Mouse (Mus musculus) heart, embryonic 15.5 days (tissue): ENCODE measurements around the gene Tnrc6b. TPM values are rescaled to one million over a fixed set of nuclear protein-coding genes. Genes with fewer than 3 reads are reported as not detected.
"Not testable (repeated sequence)": the region's sequence is repeated elsewhere in the genome, so short reads cannot be mapped to it uniquely, and the experiment has no call there.

Experiments used
- ATAC-seq: fragments of 200-750 bp; cut with Nextera tagmentation; replicated peaks from 2 replicates; pipeline ENCODE4 v1.8.0; 2017; ENCODE audit warnings: low read depth, moderate TSS enrichment; ENCODE audit not compliant: insufficient number of reproducible peaks, insufficient read depth, low FRiP score
- H3K27ac ChIP-seq: fragments of 300-500 bp; sonication (generic); 2 replicates; pipeline ENCODE4 v1.5.1; 2015; ENCODE audit warnings: mild to moderate bottlenecking, inconsistent platforms
- H3K27me3 ChIP-seq: fragments of 300-500 bp; sonication (generic); 2 replicates; pipeline ENCODE4 v1.6.1; 2015; ENCODE audit warnings: inconsistent platforms
- H3K36me3 ChIP-seq: fragments of 300-500 bp; sonication (generic); 2 replicates; pipeline ENCODE4 v1.6.1; 2015; ENCODE audit warnings: mild to moderate bottlenecking, inconsistent platforms
- H3K4me1 ChIP-seq: fragments of 300-500 bp; sonication (generic); replicated peaks from 2 replicates; pipeline ENCODE4 v1.6.1; 2015; ENCODE audit warnings: inconsistent platforms
- H3K4me2 ChIP-seq: fragments of 300-500 bp; sonication (generic); 2 replicates; pipeline ENCODE4 v1.6.1; 2015; ENCODE audit warnings: inconsistent platforms, mild to moderate bottlenecking, moderate library complexity
- H3K4me3 ChIP-seq: fragments of 300-500 bp; sonication (generic); 2 replicates; pipeline ENCODE4 v1.5.1; 2015; ENCODE audit warnings: mild to moderate bottlenecking, inconsistent platforms
- H3K9ac ChIP-seq: fragments of 300-500 bp; sonication (generic); 2 replicates; pipeline ENCODE4 v1.6.1; 2015; ENCODE audit warnings: mild to moderate bottlenecking, inconsistent platforms
- H3K9me3 ChIP-seq: fragments of 300-500 bp; sonication (generic); replicated peaks from 2 replicates; pipeline ENCODE4 v1.6.1; 2016; ENCODE audit warnings: inconsistent platforms
- WGBS: fragments of 180-500 bp; shearing (Covaris S2); methylation state at CpG from one replicate; pipeline ENCODE4 v1.1.7; 2015; ENCODE audit warnings: mixed read lengths; 5-methylcytosine and 5-hydroxymethylcytosine counted together
- polyA plus RNA-seq: library from polyadenylated mRNA; unstranded; fragments of >200 nt; fragmentation: Nextera tagmentation; extraction: Ambion mirVana; gene quantifications from 2 replicates; pipeline ENCODE4 v1.2.1, GENCODE M21; 2015

The Tnrc6b gene
- polyA plus RNA-seq, 1 experiment from 2014 or later = 22.7 TPM

DNA sequence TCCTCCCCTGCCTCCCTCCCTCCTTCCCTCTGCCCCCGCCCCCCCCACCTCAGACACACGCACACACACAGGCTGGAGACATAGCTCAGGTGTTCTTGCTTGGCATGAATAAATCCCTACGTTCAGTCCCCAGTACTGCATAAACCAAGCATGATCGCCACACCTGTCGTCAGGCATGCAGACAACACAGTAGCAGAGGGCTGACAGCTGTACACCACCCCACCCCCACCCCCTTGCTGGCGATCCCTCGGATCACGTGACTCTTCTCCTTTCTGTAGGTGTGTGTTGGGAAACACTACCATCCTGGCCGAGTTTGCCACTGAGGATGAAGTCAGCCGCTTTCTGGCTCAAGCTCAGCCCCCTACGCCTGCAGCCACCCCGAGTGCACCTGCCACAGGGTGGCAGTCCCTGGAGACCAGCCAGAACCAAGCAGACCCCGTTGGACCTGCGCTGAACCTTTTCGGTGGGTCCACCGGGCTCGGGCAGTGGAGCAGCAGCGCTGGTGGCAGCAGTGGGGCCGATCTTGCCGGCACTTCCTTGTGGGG, 217.8 kb downstream of the Tnrc6b start:
- Histone ChIP-seq H3K9ac (no peak overlapping the region), H3K27ac (no peak overlapping the region), H3K9me3 (no peaks in the 10 kb centered on the region), H3K4me3 (no peak overlapping the region), H3K36me3 (peaks cover 56% of the 10 kb centered on the region), H3K27me3 (no peaks in the 10 kb centered on the region), H3K4me1 (0 out of 2 replicates have a peak, but pooled peaks cover 3% of the 10 kb centered on the region), H3K4me2 (no peak overlapping the region)
- 81% methylated on average over 20 of the region's 20 CpGs for WGBS
- no peak for ATAC-seq

- Histone ChIP-seq H3K9ac (no peak overlapping the region), H3K27ac (no peak overlapping the region), H3K4me2 (no peak overlapping the region), H3K36me3 (peaks cover 45% of the 10 kb centered on the region), H3K9me3 (no peaks in the 10 kb centered on the region), H3K27me3 (no peaks in the 10 kb centered on the region), H3K4me3 (no peak overlapping the region), H3K4me1 (0 out of 2 replicates have a peak, but pooled peaks cover 3% of the 10 kb centered on the region)
- 21% methylated on average over 14 of the region's 16 CpGs for WGBS
- no peak for ATAC-seq
Measured at GRCm38 (mm10) chr15:80930048-80930571, 219.0 kb downstream of the Tnrc6b start.

- 86% methylated on average over 23 of the region's 23 CpGs for WGBS
- H3K36me3 ChIP-seq = peaks cover 42% of the 10 kb centered on the region
- not testable (repeated sequence) for H3K27ac ChIP-seq, H3K4me3 ChIP-seq, ATAC-seq, H3K4me1 ChIP-seq, H3K9me3 ChIP-seq, H3K4me2 ChIP-seq, H3K27me3 ChIP-seq, H3K9ac ChIP-seq
Measured at GRCm38 (mm10) chr15:80930676-80931320, 219.7 kb downstream of the Tnrc6b start.

DNA sequence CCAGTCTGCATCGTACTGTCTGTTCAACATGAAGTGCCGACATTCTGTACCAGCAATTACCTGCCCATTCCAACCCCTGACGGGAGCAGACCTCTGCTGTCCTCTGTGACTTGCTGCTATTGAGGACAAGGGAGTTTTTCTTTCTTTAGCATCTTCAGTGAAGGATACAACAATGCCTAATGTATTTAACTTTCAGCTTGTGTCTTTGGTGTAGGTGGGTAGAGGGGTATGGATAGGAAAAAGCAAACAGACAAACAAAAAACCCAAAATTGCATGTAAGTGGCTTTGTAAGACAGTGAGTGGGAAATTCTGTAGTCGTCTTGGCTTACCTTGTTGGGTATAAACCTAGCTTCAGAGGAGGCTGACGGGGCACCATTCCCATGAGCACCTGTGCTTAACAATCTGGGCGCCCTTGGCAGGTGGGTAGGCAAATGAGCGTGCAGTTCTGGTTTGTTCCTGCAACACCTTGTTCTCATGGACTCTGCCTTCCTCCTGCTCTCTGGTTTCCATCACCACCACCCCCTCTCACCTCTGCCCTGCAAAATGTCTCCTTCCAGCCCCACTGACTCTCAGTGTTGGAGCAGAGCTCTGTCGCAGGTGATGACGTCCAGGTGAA, 220.3 kb downstream of the Tnrc6b start:
- Histone ChIP-seq H3K27me3 (no peaks in the 10 kb centered on the region), H3K27ac (no peak overlapping the region), H3K4me1 (0 out of 2 replicates have a peak, but pooled peaks cover 3% of the 10 kb centered on the region), H3K36me3 (peaks cover 38% of the 10 kb centered on the region), H3K9me3 (no peaks in the 10 kb centered on the region), H3K4me2 (no peak overlapping the region), H3K9ac (no peak overlapping the region), H3K4me3 (no peak overlapping the region)
- WGBS = 79% methylated on average over 9 of the region's 9 CpGs
- no peak for ATAC-seq

- Histone ChIP-seq H3K4me2 (no peak overlapping the region), H3K9me3 (no peaks in the 10 kb centered on the region), H3K4me3 (no peak overlapping the region), H3K27ac (no peak overlapping the region), H3K36me3 (peaks cover 12% of the 10 kb centered on the region), H3K9ac (no peak overlapping the region), H3K27me3 (no peaks in the 10 kb centered on the region), H3K4me1 (peaks cover 2% of the 10 kb centered on the region; the same call in 1 of the 2 replicates)
- ATAC-seq = no peak
- WGBS = 78% methylated on average over 5 of the region's 5 CpGs
Measured at GRCm38 (mm10) chr15:80934841-80935240, 223.7 kb downstream of the Tnrc6b start.

DNA sequence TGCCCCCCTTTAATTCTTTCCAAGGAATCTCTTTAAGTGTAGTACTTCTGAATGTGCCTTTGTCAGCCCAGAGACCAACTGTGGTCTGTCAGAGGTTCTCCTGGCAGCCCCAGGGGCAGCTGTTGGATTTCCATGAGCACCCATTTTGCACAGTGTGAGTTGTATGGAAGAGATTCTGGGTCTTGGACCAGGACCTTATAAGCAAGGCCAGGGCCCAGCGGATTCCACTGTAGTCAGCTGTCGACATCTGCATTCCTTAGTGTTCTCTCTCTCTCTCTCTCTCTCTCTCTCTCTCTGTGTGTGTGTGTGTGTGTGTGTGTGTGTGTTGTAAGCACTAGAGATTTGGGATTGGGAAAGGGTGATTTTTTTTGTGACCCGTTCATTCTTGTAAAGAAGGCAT, 225.6 kb downstream of the Tnrc6b start:
- no peak for ATAC-seq
- H3K9ac ChIP-seq = no peak overlapping the region
- H3K27ac ChIP-seq = no peak overlapping the region
- no peak overlapping the region for H3K4me3 ChIP-seq
- H3K9me3 ChIP-seq = no peaks in the 10 kb centered on the region
- no peak overlapping the region for H3K4me2 ChIP-seq
- 61% methylated on average over 3 of the region's 3 CpGs for WGBS
- no peaks in the 10 kb centered on the region for H3K27me3 ChIP-seq
- no peaks in the 10 kb centered on the region; the same call in 1 of the 2 replicates for H3K4me1 ChIP-seq
- H3K36me3 ChIP-seq = peaks cover 8% of the 10 kb centered on the region

DNA sequence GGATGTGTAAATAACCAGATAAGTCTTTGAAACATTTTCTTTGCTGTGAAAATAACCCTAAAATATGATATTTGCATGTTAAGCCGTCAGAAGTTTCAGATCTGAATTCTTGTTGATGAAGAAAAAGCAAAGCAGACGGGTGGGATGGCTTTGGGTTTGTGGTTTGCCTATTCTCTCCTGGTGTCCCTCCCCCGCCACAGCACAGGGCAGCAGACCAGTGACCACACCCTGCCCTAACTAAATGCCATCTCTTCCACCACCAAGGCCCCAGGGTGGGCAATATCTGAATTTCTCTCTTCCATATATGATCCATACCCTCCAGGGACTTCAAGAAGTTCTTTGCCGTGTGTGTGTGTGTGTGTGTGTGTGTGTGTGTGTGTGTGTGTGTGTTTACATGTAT, 227.5 kb downstream of the Tnrc6b start:
- Histone ChIP-seq H3K4me1 (no peaks in the 10 kb centered on the region; the same call in 1 of the 2 replicates), H3K9ac (no peak overlapping the region), H3K36me3 (no peaks in the 10 kb centered on the region; the same call in 1 of the 2 replicates), H3K4me2 (no peak overlapping the region), H3K27ac (no peak overlapping the region), H3K27me3 (no peaks in the 10 kb centered on the region), H3K9me3 (no peaks in the 10 kb centered on the region), H3K4me3 (no peak overlapping the region)
- WGBS = 76% methylated on average over 4 of the region's 4 CpGs
- ATAC-seq = no peak

GRCm38 (mm10) chr15:80939401-80939800, 228.3 kb downstream of the Tnrc6b start:
- no peak for ATAC-seq
- H3K4me3 ChIP-seq = no peak overlapping the region
- no peaks in the 10 kb centered on the region for H3K9me3 ChIP-seq
- no peaks in the 10 kb centered on the region; the same call in 1 of the 2 replicates for H3K36me3 ChIP-seq
- H3K27ac ChIP-seq = no peak overlapping the region
- H3K9ac ChIP-seq = no peak overlapping the region
- H3K4me2 ChIP-seq = no peak overlapping the region
- 44% methylated on average over 5 of the region's 5 CpGs for WGBS
- H3K27me3 ChIP-seq = no peaks in the 10 kb centered on the region
- H3K4me1 ChIP-seq = no peaks in the 10 kb centered on the region; the same call in 1 of the 2 replicates

- no peak overlapping the region for H3K27ac ChIP-seq
Measured at GRCm38 (mm10) chr15:80941468-80942040, 230.4 kb downstream of the Tnrc6b start.

DNA sequence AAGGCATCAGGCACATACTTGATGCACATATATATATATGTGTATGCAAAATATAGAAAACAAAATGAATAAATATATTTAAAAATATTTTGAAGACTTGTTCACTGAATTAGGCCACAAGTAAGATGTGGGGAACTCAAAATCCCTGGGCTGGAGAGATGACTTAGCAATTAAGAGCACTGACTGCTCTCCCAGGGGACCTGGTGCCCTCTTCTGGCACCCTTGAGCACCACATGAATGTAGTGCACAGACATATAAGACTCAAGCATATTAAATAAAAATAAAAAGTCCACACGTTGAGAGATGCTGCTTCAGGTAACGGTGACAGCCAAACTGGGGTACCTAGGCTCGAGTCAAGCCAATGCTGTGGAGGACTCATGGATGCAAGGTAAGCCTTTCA, 234.7 kb downstream of the Tnrc6b start:
- Histone ChIP-seq H3K9ac (no peak overlapping the region), H3K27ac (no peak overlapping the region), H3K27me3 (no peaks in the 10 kb centered on the region), H3K9me3 (no peaks in the 10 kb centered on the region), H3K4me1 (peaks cover 13% of the 10 kb centered on the region), H3K4me2 (no peak overlapping the region), H3K4me3 (no peak overlapping the region), H3K36me3 (no peaks in the 10 kb centered on the region)
- WGBS = 54% methylated on average over 3 of the region's 3 CpGs
- ATAC-seq = no peak

More at GRCm38 (mm10) chr15:80941468-80942040, 230.4 kb downstream of the Tnrc6b start:
- ATAC-seq = no peak
- 89% methylated on average over 6 of the region's 6 CpGs for WGBS
- Histone ChIP-seq H3K27me3 (no peaks in the 10 kb centered on the region), H3K4me2 (no peak overlapping the region), H3K9me3 (no peaks in the 10 kb centered on the region), H3K36me3 (no peaks in the 10 kb centered on the region; the same call in 1 of the 2 replicates), H3K9ac (no peak overlapping the region), H3K4me1 (no peaks in the 10 kb centered on the region; the same call in 1 of the 2 replicates), H3K4me3 (no peak overlapping the region)
